Mouse (Mus musculus): ENCODE measurements around the gene Tpst2. TPM values are rescaled to one million over a fixed set of nuclear protein-coding genes. Genes with fewer than 3 reads are reported as not detected.

The Tpst2 gene
- total RNA-seq, 4 experiments from 2014 or later = 13.4 to 17.6 (median 16.0) TPM

DNA sequence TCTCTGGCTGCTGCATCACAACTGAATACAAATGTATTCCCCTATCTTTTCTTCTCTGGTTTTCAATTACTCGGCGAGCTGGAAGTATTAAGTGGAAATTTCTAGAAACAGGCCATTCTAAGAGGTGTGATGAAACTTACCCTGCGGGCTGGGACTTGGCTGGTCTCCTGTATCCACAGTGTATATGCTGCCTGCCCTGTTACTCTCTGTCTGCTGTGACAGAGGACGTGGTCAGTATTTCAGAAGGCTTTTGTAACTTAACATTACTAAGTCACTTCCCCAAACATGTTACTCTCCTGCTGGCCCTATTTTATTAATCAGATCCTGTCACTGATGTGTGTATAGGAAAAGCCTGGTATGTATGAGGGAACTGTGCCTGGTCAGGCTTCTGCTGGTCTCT lies 5.2 kb downstream of the Tpst2 start:
- DNase-seq (ENCODE audit: low spot score in 2 of 2) = no peak

DNA sequence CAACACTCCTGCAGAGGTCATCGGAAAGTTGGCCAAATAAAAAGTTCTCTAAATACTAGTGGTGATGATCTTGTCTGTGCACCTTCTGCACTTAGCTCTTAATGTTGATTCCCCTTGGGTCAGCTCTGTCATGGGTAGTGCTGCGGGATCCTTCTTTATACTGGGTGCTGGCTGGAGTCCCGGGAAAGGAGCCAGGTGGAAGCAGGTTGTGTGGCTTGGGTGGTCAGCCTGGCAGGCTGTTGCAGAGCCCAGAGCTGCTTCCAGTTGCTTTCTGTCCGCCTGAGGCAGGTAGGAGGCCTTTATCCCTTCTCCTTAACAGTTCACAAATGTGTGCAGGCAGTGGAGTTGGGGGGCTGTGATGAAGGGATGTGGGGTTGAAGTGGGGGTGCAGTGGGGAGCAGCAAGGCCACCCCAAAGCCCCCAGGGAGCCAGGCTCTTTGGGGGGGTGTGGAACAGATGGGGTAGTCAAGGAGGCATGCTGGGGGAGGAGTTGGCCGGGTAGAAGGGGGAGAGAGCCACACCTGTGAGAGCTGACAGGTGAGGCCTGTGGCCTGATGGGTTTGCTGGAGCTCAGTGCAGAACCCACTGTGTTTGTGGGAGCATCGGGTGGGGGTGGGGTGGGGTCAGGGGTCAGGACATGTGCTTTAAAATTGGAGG lies 5.8 kb downstream of the Tpst2 start:
- no peak for DNase-seq (ENCODE audit: low spot score in 2 of 2)

DNA sequence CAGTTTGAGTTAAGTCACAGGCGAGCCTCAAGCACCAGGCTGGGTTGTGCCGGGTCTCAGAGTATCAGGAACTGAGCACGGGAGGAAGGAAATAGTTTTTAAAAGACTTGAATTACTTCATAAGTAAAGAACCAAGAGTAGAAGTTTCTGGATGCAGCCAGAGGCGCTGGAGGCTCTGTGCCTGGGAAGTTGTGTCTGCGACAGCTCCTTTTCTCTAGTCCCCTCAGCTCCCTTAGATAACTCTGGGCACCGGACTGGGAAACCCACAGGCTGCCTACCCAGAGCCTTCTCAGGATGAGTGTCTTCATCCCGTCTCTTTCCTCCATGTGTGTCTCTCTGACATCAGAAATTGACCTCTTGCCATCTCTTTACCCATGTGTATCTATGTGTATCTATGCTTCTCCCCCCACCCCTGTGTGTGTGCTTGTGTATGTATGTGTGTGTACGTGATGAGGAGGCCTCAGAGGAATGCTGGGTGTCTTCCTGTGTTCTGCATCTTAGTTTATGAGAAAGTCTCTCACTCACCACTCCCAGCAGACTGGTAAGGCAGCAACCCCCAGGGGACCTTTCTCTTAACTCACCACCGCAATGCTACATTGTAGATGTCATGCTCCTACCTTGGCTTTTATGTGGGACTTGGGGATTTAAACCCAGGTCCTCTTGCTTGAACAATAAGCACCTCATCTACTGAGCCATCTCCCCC lies 6.4 kb downstream of the Tpst2 start:
- DNase-seq (ENCODE audit: low spot score in 2 of 2) = no peak

DNA sequence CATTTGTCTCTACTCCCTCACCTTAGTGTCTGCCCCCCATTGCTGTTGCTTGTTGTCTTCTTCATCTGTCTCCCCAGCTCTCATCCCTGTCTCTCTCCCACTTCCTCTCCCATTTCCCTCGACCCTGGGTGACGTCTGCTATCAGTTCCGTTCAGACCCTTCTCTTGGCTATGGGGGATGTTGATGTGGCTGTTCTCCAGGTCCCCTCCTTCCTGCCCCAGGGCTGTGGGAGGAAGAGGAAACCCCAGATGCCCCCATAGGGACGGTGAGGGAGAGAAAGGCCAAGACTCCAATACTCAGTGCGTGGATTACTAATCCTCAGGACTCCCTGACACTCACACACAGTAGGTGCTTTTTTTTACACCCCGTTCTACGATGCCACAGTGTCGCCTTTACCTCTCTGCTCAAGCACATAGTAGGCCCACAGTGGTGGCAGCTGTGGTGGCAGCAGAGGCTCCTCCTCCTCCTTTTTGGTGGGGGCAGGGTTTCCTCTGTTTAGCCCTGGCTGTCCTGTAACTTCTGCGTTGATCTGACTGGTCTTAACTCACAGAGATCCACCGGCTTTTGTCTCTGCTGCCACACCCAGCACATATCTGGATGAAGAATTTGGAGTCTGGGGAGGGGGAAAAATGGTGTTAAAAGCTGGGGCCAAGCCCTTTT lies 7.2 kb downstream of the Tpst2 start:
- no peak for DNase-seq (ENCODE audit: low spot score in 2 of 2)

DNA sequence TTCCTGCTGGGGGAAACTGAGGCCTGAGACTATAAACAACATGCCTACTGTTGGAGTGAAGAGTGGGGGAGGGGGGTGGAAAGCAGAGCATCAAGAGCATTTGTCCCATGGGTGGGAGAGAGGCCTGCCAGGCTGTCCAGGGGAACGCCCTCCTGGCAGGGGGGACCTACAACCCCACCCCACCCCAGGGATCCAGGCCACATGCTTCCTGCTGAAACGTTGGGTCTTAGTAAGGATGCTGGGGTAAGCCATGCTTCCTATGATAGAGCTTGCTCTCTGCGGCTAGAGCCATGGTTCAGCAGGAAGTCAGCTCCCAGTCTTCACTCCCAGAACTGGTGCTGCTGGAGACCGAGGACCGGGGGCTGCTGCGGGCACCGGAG lies 7.7 kb downstream of the Tpst2 start:
- no peak for DNase-seq (ENCODE audit: low spot score in 2 of 2)

DNA sequence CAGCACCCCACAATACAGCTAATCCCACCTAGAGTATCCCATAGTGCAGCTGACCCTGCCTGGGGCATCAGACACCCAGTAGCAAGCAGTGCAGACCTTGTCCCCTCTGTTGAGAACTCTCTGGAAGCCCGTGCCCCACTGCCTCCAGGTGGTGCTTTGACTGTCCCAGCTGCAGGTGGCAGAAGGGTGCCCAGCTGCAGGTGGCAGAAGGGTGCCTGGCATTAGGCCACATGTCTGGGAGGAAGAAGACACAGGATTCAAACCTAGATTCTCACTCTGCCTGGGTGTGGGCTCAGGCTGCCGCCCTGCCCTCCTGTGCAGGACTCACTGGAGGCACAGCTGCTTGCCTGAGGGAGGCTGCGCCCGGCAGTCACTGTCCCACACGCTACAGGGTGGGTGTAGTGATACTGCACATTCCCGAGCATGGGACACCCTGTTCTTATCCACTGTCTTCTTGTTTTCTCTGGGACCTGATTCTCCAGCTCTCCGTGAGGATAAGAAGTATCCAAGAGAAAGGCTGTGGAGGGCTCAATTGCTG lies 9.1 kb downstream of the Tpst2 start:
- no peak for DNase-seq (ENCODE audit: low spot score in 2 of 2)

DNA sequence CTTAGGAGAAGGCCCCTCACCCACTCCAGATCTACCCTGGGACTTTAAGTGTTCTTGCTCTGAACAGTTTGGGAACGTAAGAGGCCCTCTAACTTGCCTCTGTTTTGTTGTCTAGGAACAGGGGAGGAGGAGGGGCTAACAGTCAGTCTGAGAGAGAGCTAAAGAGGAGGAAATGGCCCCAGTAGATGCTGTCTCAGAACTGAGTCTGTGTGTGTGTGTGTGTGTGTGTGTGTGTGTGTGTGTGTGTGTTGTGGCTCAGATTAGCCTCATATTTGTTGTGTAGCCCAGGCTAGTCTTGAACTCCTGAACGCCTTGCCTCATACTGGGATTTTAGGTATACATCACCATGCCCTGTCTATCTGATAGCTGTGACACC lies 10.1 kb downstream of the Tpst2 start:
- no peak for DNase-seq (ENCODE audit: low spot score in 2 of 2)

DNA sequence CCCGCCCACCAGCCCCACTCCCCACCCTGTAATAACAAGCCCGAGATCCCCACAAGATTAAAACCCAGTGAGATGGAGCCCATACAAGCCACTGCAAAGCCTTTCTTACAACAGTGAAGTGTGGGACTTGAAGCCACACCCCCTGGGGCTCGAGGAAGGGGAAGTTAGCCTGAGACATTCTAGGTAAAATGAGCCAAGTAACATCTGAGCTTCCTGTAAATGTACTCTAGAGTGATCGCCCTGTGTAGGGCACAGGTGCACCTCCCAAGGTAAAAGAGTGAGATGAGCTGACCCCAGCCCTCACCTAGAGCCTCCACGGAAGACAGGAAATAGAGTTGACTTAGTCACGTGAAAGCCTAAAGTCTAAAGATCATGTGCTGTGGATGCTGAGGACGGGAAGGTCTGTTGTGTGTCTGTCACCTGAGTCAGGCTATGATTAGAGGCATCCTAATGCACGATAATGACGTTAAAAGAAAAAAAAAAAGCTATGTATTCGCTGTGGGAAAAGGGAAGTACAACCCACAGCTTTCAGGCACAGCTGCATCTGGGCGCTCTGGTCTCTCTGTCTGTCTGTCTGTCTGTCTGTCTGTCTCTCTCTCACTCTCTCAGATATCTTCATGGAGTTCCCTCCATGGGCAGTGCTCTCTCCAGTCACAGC lies 10.6 kb downstream of the Tpst2 start:
- DNase-seq (ENCODE audit: low spot score in 2 of 2) = no peak

DNA sequence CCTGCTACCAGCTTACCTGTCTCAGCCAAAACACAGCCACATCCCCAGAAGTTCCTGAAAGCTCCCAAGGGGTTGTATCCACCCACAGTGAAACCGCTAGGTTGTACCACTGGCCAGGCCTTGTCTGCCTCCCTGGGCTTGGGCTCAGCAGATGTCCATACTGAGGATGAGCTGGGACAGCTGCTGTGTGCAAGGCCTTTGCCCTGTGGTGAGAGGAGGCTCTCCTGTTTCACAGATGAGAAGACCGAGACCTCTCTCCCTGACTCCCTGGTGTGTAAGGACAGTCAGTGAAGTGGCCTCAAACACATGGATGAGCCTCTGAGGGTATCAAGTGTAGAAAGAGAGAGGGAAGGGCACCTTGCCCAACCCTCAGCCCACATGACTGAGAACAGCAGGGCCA lies 11.2 kb downstream of the Tpst2 start:
- DNase-seq (ENCODE audit: low spot score in 2 of 2) = no peak

DNA sequence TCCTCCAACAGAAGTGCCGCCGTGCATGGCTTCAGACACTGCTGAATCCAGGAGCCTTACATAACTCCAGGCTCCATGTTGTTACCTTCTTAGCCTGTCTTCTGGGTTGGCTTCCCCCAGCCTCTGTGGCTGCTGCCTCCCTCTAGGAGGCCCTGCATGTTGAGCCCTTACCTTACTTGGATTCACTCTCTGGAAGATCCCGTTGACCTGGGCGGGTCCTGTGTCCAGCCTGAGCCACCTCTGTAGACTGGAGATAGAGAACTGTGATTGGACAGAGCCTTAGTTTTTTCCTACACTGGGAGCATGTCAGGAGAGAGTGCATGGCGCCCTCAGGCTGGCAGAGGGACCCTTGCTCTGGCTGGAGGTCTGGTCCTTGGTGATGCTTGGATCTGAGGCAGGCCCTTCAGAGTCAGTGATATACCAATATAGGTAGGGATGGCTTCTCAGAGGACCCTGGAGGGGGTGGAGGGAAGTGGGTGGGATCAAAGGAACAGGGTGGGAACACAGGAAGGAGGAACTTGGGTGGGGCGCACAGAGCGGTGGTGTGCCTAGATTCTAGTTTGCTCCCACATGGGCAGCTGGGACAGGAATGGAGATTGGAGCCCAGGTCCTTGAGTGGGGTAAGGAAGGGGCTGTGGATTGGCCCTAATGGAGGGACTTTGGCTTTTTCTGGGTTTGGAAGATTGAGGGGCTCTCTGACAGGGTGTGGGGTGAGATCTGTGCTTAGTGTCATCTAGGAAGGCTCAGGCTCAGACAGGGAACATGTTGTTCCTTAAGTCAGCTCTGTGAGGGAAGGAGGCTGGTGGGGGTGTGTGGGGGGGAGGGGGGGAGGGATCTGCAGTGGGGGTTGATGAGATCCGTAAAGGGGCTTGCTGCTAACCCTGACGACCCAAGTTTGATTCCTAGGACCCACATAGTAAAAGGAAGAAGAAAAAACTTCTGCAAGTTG lies 12.0 kb downstream of the Tpst2 start:
- no peak for DNase-seq (ENCODE audit: low spot score in 2 of 2)

DNA sequence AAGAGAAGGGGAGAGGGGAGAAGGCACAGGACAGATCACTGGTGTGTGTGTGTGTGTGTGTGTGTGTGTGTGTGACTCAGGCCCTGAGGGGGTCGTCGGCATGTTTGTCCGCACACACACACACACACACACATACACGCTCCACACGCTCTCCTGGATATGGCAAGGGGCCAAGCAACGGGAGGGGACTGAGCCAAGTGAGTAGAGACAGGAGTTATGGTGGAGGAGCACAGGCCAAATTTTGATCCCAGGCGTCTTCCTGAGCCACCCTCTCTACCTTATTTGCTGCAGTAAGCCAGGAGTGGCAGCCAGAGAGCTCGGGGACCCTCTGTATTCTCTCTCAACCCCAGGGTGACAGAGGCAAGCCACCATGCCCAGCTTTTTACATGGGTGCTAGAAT lies 12.7 kb downstream of the Tpst2 start:
- no peak for DNase-seq (ENCODE audit: low spot score in 2 of 2)

DNA sequence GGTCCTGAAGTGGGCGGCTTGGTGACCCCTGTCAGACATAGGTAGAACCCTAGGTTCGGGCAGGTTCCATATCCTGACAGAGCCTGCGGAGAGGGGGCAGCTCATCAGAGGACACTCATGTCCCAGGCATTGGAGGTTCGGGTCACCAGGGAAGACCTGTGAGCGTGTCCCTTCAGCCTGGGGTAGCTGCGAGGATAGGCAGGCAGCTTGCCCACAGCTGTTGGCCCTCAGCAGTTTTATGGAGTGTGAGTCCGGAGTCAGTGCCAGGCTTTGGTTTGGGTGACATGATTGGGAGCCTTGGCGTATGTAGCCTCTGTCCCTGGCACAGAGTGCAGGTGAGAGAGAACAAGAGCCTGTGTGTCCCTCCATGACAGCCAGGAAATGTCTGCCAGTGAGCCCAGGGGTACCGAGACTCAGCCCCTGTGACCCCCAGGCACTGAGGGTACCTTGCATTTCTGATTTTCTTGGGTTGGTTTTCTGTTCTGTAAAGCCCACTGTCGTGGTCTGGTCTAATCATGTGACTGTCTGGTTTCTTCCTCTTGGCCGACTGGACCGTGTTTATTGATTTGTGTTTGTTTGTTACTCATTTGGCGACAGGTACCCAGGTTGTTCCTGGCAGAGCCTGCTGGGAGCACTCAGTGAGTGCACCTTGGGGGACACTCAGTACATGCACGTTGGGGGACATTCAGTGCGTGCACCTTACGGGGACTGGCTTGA lies 13.5 kb downstream of the Tpst2 start:
- DNase-seq (ENCODE audit: low spot score in 2 of 2) = peak; percentile 76 to 85

DNA sequence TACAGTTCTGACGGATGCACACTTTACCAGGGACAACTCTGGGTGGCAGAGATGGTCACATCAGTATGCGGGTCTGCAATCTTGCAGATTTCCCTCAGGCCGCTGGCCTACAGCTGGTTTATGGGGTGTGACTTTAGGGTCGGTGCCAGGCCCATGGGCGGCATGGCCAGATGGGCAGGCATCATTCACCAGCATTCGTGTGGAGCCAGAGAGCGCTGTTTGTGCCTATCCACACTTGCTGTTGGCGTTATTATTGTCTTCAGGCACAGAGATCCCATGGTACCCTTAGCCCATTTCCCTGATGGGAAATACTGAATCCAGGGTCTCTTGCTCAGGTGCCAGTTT lies 14.0 kb downstream of the Tpst2 start:
- peak in 1 of 2 experiments; percentile 44 for DNase-seq (ENCODE audit: low spot score in 2 of 2)

DNA sequence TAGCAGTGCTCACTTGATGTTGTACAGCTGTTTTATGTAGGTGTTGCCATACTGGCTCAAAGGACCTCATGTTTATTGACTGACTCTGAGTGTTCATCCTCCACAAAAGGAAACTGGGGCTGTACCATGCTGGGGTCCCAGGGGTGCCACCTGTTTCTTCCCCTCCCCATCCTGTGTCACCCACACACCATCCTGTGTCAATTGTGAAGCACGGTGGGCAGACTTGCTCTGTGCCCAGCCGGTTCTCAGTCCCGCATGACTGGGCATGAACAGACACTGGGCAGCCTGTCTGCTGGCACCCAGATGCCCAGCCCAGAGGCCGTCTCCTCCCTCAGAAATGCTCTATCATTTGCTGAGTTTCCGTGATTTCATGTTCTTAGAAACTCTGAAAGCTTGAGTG lies 15.4 kb downstream of the Tpst2 start:
- DNase-seq (ENCODE audit: low spot score in 2 of 2) = no peak

DNA sequence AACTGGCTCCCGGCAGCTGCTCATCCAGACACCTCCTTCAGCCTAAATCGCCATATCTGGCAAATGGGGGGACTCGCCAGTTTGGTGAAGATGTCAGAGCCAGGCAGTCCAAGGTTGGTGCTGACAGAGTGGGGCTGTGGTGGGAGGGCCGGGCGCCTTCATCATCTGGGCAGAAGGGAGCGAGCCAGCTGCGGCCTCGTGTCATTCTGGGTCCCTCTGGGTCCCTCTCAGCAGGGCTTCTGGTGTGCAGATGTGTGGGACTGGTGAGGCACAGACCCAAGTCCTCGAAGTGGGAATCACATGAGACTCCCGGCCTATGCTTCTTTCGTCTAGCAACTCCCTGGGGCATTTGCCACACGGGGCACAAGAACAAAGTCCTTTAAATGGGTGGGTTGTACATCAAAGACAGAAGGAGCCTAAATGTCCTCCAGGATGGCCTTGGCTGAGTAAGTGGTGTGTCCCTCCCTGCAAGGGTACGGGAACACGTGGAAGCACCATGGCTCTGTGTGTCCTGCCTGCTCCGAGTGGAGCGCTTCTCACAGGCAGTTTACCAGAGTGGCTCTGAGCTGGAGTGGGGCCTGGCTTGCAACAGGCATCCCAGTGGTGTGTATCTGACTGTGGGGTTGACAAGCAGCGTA lies 16.0 kb downstream of the Tpst2 start:
- DNase-seq (ENCODE audit: low spot score in 2 of 2) = no peak

DNA sequence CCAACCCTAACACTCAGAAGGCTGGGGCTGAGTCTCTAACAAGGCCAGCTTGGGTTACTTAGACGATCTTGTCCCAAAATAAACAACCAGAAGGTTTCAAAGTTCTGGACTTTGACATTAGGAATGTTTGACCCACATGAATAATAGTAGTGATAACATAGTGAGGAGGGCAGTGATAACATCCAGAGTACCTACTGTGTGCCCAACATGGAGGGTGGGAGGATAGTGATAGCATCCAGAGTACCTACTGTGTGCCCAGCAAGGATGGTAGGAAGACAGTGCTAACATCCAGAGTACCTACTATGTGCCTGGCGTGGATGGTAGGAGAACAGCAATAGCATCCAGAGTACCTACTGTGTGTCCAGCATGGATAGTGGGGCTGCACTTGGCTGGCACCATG lies 17.3 kb downstream of the Tpst2 start:
- DNase-seq (ENCODE audit: low spot score in 2 of 2) = no peak

DNA sequence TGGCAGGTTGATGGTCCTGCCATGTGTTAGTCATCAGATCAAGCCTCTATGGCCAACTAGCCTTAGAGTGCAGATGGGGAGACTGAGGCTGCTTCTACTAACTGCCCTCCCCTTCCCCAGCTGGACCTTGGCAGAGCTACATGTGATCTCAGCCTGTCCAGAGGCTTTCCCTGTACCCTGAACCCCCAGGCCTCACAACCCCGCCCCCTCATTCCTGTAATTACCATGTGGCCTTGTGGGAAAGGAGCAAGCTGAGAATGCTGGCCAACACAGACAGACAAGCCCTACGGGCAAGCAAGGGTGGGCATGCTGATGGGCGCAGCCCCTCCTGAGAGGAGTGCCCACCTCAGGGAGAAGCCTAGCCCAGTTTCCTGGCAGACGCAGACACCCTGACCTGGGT lies 18.2 kb downstream of the Tpst2 start:
- DNase-seq (ENCODE audit: low spot score in 2 of 2) = no peak

DNA sequence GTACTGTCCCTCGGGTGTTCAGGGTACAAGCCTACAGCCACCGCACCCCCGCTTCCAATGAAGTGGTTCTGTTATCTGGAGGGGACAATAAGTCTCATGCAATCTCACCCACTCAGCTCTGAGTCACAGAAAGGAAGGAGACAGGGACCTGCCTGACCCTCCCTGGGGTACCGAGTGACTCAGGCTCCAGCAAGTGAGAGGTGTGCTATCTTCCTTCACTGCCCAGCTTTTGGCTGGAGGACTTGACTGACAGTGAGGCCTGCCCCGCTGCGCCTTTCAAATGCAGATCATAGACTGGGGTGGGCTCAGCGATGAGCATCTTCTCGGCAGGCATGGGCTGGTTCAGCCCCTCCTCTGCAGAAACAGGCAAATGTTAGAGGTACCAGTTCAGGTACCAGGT lies 18.7 kb downstream of the Tpst2 start:
- DNase-seq (ENCODE audit: low spot score in 2 of 2) = no peak

DNA sequence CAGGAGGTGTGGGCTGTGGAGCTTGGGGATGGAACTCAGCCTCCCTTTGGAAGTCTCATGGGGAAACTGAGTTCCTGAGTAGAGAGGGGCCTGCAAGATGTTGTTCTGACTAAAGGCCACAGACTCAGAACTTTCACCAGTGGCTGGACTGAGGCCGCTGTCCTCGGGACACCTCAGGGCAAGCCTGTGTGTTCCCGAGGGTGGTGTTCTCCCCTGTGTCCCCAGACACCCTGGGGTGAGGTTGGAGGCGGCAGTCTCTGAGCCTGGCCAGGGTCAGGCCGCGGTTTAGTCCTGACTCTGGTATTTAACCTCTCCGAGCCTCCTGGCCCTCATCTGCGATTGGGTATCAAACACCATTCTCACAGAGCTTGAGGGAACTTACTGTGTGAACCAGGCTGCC lies 19.1 kb downstream of the Tpst2 start:
- DNase-seq (ENCODE audit: low spot score in 2 of 2) = no peak

All from gastrocnemius, adult 8-10 months (tissue).